Mouse (Mus musculus) liver, embryonic 12.5 days (tissue): ENCODE measurements at regions not wholly inside any gene's neighbourhood (a gene's known extent, or its start where the extent isn't known, plus 50 kb on each side); places are given as distances from the start of the nearest gene placed in this dataset.

Experiments used
- ATAC-seq: fragments of 200-750 bp; cut with Nextera tagmentation; 2 replicates; pipeline ENCODE4 v1.8.0; 2017; ENCODE audit warnings: moderate number of reproducible peaks, mild to moderate bottlenecking, moderate library complexity
- H3K27ac ChIP-seq: fragments of 300-500 bp; sonication (generic); 2 replicates; pipeline ENCODE4 v1.5.1; 2016; ENCODE audit warnings: mild to moderate bottlenecking
- H3K27me3 ChIP-seq: fragments of 300-500 bp; sonication (generic); replicated peaks from 2 replicates; pipeline ENCODE4 v1.6.1; 2016; ENCODE audit warnings: mild to moderate bottlenecking, moderate library complexity
- H3K36me3 ChIP-seq: fragments of 300-500 bp; sonication (generic); 2 replicates; pipeline ENCODE4 v1.6.1; 2016; ENCODE audit warnings: mild to moderate bottlenecking, moderate library complexity
- H3K4me1 ChIP-seq: fragments of 300-500 bp; sonication (generic); 2 replicates; pipeline ENCODE4 v1.6.1; 2016
- H3K4me2 ChIP-seq: fragments of 300-500 bp; sonication (generic); 2 replicates; pipeline ENCODE4 v1.6.1; 2016; ENCODE audit warnings: mild to moderate bottlenecking, moderate library complexity
- H3K4me3 ChIP-seq: fragments of 300-500 bp; sonication (generic); 2 replicates; pipeline ENCODE4 v1.5.1; 2016; ENCODE audit warnings: mild to moderate bottlenecking, moderate library complexity
- H3K9ac ChIP-seq: fragments of 300-500 bp; sonication (generic); 2 replicates; pipeline ENCODE4 v1.6.1; 2016; ENCODE audit warnings: mild to moderate bottlenecking, moderate library complexity
- H3K9me3 ChIP-seq: fragments of 300-500 bp; sonication (generic); replicated peaks from 2 replicates; pipeline ENCODE4 v1.6.1; 2016; ENCODE audit warnings: mild to moderate bottlenecking, moderate library complexity
- WGBS: fragments of 180-500 bp; shearing (Covaris S2); methylation state at CpG from one replicate; pipeline ENCODE4 v1.1.7; 2016; ENCODE audit not compliant: insufficient replicate concordance; 5-methylcytosine and 5-hydroxymethylcytosine counted together

GRCm38 (mm10) chr3:56845462-56845770 is 456.4 kb downstream of the Tm4sf1 start:
- no peaks in the 10 kb centered on the region for H3K27me3 ChIP-seq
- WGBS: 79% methylated on average over 1 of the region's 1 CpGs
- ATAC-seq: no peak

GRCm38 (mm10) chr3:56844681-56845461 is 456.9 kb downstream of the Tm4sf1 start:
- Histone ChIP-seq H3K4me1 (no peaks in the 10 kb centered on the region), H3K4me2 (no peak overlapping the region), H3K27ac (no peak overlapping the region), H3K9me3 (no peaks in the 10 kb centered on the region), H3K4me3 (no peak overlapping the region), H3K9ac (no peak overlapping the region), H3K36me3 (no peaks in the 10 kb centered on the region), H3K27me3 (no peaks in the 10 kb centered on the region)
- WGBS: 68% methylated on average over 6 of the region's 6 CpGs
- ATAC-seq: no peak

More at GRCm38 (mm10) chr3:56845462-56845770, 456.4 kb downstream of the Tm4sf1 start:
- no peaks in the 10 kb centered on the region for H3K36me3 ChIP-seq
- H3K9ac ChIP-seq: no peak overlapping the region
- no peak overlapping the region for H3K27ac ChIP-seq
- H3K4me1 ChIP-seq: no peaks in the 10 kb centered on the region
- H3K4me2 ChIP-seq: no peak overlapping the region
- no peaks in the 10 kb centered on the region for H3K9me3 ChIP-seq
- no peak overlapping the region for H3K4me3 ChIP-seq

GRCm38 (mm10) chr3:56837176-56837575 is 464.6 kb downstream of the Tm4sf1 start:
- Histone ChIP-seq H3K4me3 (no peak overlapping the region), H3K36me3 (no peaks in the 10 kb centered on the region), H3K27ac (no peak overlapping the region), H3K4me1 (no peaks in the 10 kb centered on the region), H3K9me3 (no peaks in the 10 kb centered on the region), H3K4me2 (no peak overlapping the region), H3K27me3 (no peaks in the 10 kb centered on the region), H3K9ac (no peak overlapping the region)
- 60% methylated on average over 3 of the region's 3 CpGs for WGBS
- no peak for ATAC-seq

GRCm38 (mm10) chr3:56830315-56831097 is 471.3 kb downstream of the Tm4sf1 start:
- Histone ChIP-seq H3K4me3 (no peak overlapping the region), H3K4me2 (no peak overlapping the region), H3K27ac (no peak overlapping the region), H3K9me3 (no peaks in the 10 kb centered on the region), H3K27me3 (no peaks in the 10 kb centered on the region), H3K9ac (no peak overlapping the region), H3K4me1 (no peaks in the 10 kb centered on the region), H3K36me3 (no peaks in the 10 kb centered on the region)
- ATAC-seq: no peak
- 44% methylated on average over 4 of the region's 4 CpGs for WGBS

GRCm38 (mm10) chr3:56824157-56824556 is 477.6 kb downstream of the Tm4sf1 start:
- Histone ChIP-seq H3K27ac (no peak overlapping the region), H3K4me1 (no peaks in the 10 kb centered on the region), H3K27me3 (no peaks in the 10 kb centered on the region), H3K9me3 (no peaks in the 10 kb centered on the region), H3K4me3 (no peak overlapping the region), H3K9ac (no peak overlapping the region), H3K4me2 (no peak overlapping the region), H3K36me3 (no peaks in the 10 kb centered on the region)
- WGBS: 72% methylated on average over 4 of the region's 4 CpGs
- ATAC-seq: no peak

GRCm38 (mm10) chr3:56810548-56811071 is 491.2 kb downstream of the Tm4sf1 start:
- H3K4me1 ChIP-seq: no peaks in the 10 kb centered on the region
- no peaks in the 10 kb centered on the region for H3K9me3 ChIP-seq
- H3K27ac ChIP-seq: no peak overlapping the region
- no peak for ATAC-seq
- H3K36me3 ChIP-seq: no peaks in the 10 kb centered on the region
- H3K4me3 ChIP-seq: no peak overlapping the region
- H3K9ac ChIP-seq: no peak overlapping the region
- 48% methylated on average over 1 of the region's 1 CpGs for WGBS
- no peak overlapping the region for H3K4me2 ChIP-seq
- no peaks in the 10 kb centered on the region for H3K27me3 ChIP-seq

GRCm38 (mm10) chr3:56793054-56793453 is 508.7 kb downstream of the Tm4sf1 start:
- no peaks in the 10 kb centered on the region for H3K9me3 ChIP-seq
- H3K27me3 ChIP-seq: no peaks in the 10 kb centered on the region
- H3K9ac ChIP-seq: no peak overlapping the region
- H3K27ac ChIP-seq: no peak overlapping the region
- no peaks in the 10 kb centered on the region for H3K4me1 ChIP-seq
- H3K36me3 ChIP-seq: no peaks in the 10 kb centered on the region
- H3K4me2 ChIP-seq: no peak overlapping the region
- no peak for ATAC-seq
- no peak overlapping the region for H3K4me3 ChIP-seq
- 29% methylated on average over 1 of the region's 1 CpGs for WGBS

- Histone ChIP-seq H3K4me3 (no peak overlapping the region), H3K9ac (no peak overlapping the region), H3K27me3 (no peaks in the 10 kb centered on the region), H3K4me2 (no peak overlapping the region), H3K36me3 (no peaks in the 10 kb centered on the region), H3K27ac (no peak overlapping the region), H3K4me1 (no peaks in the 10 kb centered on the region), H3K9me3 (no peaks in the 10 kb centered on the region)
- 38% methylated on average over 3 of the region's 3 CpGs for WGBS
- ATAC-seq: no peak
Measured at GRCm38 (mm10) chr3:56789155-56789554, 512.6 kb downstream of the Tm4sf1 start.

GRCm38 (mm10) chr3:56773920-56774319 is 527.9 kb downstream of the Tm4sf1 start:
- Histone ChIP-seq H3K4me2 (no peak overlapping the region), H3K9me3 (no peaks in the 10 kb centered on the region), H3K36me3 (no peaks in the 10 kb centered on the region), H3K4me3 (no peak overlapping the region), H3K27ac (no peak overlapping the region), H3K27me3 (no peaks in the 10 kb centered on the region), H3K4me1 (no peaks in the 10 kb centered on the region), H3K9ac (no peak overlapping the region)
- WGBS: 69% methylated on average over 5 of the region's 5 CpGs
- no peak for ATAC-seq

GRCm38 (mm10) chr3:56770225-56770624 is 531.6 kb downstream of the Tm4sf1 start:
- Histone ChIP-seq H3K27ac (no peak overlapping the region), H3K27me3 (no peaks in the 10 kb centered on the region), H3K4me3 (no peak overlapping the region), H3K4me2 (no peak overlapping the region), H3K36me3 (no peaks in the 10 kb centered on the region), H3K9ac (no peak overlapping the region), H3K4me1 (no peaks in the 10 kb centered on the region), H3K9me3 (no peaks in the 10 kb centered on the region)
- whole genome bisulfite sequencing: 83% methylated on average over 2 of the region's 2 CpGs
- ATAC-seq: no peak

- no peaks in the 10 kb centered on the region for H3K36me3 ChIP-seq
- no peak overlapping the region for H3K27ac ChIP-seq
- no peaks in the 10 kb centered on the region for H3K4me1 ChIP-seq
- 73% methylated on average over 3 of the region's 3 CpGs for WGBS
- H3K27me3 ChIP-seq: no peaks in the 10 kb centered on the region
- H3K9ac ChIP-seq: no peak overlapping the region
- H3K4me3 ChIP-seq: no peak overlapping the region
- no peak for ATAC-seq
- no peaks in the 10 kb centered on the region for H3K9me3 ChIP-seq
- H3K4me2 ChIP-seq: no peak overlapping the region
Measured at GRCm38 (mm10) chr3:56767133-56767532, 534.7 kb downstream of the Tm4sf1 start.

- no peak for ATAC-seq
- no peak overlapping the region for H3K4me3 ChIP-seq
- no peak overlapping the region for H3K4me2 ChIP-seq
- no peaks in the 10 kb centered on the region for H3K9me3 ChIP-seq
- no peaks in the 10 kb centered on the region for H3K36me3 ChIP-seq
- no peaks in the 10 kb centered on the region for H3K4me1 ChIP-seq
- H3K27me3 ChIP-seq: no peaks in the 10 kb centered on the region
- H3K27ac ChIP-seq: no peak overlapping the region
- no peak overlapping the region for H3K9ac ChIP-seq
- 64% methylated on average over 3 of the region's 3 CpGs for WGBS
Measured at GRCm38 (mm10) chr3:56764336-56764735, 537.5 kb downstream of the Tm4sf1 start.
